Mouse (Mus musculus) gastrocnemius, adult 2 months (tissue): ENCODE measurements around the gene Cct6b. TPM values are rescaled to one million over a fixed set of nuclear protein-coding genes. Genes with fewer than 3 reads are reported as not detected.

ENCODE experiments used
- DNase-seq: peaks from one replicate; pipeline ENCODE4 v3.0.0; 2022
- H3K27ac ChIP-seq: fragments of 200-600 bp; 2 replicates; pipeline ENCODE4 v1.8.1; 2022; ENCODE audit warnings: mild to moderate bottlenecking
- H3K4me3 ChIP-seq: fragments of 200-600 bp; 2 replicates; pipeline ENCODE4 v1.8.1; 2022; ENCODE audit warnings: mild to moderate bottlenecking, moderate library complexity
- CTCF ChIP-seq: fragments of 200-600 bp; IDR thresholded peaks from 2 replicates; pipeline ENCODE4 v1.8.1; 2022; ENCODE audit warnings: antibody characterized with exemption, mild to moderate bottlenecking, moderate library complexity
- intact Hi-C: fragments of 180-260 bp; cut with DNase I; formaldehyde crosslinking; loops from one replicate; pipeline ENCODE4 v1.15.1; 2025
- long read RNA-seq, 2 experiments: library from polyadenylated mRNA; stranded (forward); transcript quantifications; one replicate each; pipeline ENCODE4 v2.0.0; 2021
- total RNA-seq, 2 experiments: library from RNA; stranded (reverse); gene quantifications; 2 replicates each; pipeline ENCODE4 v1.2.3; 2021

Cct6b gene
- under 1 TPM; 0.18 to 0.20 TPM for total RNA-seq
- long read RNA-seq, experiment 1: 0 reads
- long read RNA-seq, experiment 2: 0 reads

DNA sequence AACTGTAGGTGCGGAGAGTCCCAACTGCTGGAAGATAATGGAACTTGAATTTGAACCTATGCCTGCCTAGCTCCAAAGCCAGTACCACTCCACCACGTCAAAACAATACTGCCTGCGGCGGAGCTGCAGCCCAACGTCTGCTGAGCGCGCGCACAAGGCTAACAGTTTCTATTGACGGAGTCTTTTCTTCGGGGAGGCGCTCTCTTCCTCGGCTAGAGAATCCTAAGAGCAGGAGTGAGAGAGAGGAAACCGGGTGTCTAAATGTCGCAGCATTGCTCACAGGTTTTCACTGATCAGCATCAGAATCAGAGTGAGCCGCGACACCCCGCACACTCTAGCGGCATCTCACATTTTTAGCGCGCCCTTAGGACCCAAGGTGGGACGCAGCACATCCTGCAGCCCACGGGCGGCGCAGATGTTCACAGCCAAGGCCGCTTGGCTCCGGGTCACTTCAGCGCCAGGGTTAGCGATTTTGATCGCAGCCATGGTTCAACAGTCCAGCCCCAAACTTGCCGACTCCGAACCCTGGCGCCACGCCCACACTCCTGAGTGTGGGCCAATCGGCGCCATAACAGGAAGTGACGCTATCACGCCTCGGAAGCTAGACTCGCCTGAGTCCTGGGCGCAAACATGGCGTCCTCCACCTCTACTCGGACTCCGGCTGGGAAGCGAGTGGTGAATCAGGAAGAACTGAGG is at the start of gene Cct6b, which contains the start of gene Zfp830:
TSS of gene Cct6b (minus strand) at position 580 of the 696 bp plus-strand sequence.
TSS of gene Zfp830 (plus strand) at position 604 of the 696 bp plus-strand sequence.
- peak; percentile 93 for DNase-seq
- peak within 1 kb of the TSS; percentile 77 for H3K4me3 ChIP-seq
- H3K27ac ChIP-seq: peak within 1 kb of the TSS; percentile 92
- intact Hi-C loops: loop anchor here (1.0 to 5.0 kb wide), 3 partner anchors 17 to 128 kb away; partner anchors contain the start of genes Fndc8, Lig3, Rad51d and Rffl
- no peak for TF ChIP-seq CTCF

DNA sequence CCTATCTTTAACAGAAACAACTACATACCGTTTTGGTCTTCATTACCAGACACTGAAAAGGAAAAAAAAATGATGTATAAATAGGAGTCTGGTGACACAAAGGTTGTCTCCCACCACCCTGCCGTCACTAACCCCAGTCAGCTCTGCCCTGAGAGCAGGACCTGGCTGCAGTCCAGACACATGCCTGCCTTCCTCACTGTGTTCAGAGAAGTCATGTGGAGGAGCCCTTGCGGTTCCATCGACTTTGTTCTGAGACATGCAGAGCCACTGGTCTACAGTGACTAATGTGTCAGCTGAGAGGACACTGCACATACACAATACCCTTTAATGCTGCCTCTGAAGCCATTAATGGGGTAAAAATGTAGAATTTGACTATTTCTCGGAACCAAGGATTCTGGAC is 44.4 kb upstream of the Cct6b start:
- H3K27ac ChIP-seq: no peak overlapping the region
- no peak for TF ChIP-seq CTCF
- intact Hi-C loops: no loop called here
- H3K4me3 ChIP-seq: no peak overlapping the region
- no peak for DNase-seq

DNA sequence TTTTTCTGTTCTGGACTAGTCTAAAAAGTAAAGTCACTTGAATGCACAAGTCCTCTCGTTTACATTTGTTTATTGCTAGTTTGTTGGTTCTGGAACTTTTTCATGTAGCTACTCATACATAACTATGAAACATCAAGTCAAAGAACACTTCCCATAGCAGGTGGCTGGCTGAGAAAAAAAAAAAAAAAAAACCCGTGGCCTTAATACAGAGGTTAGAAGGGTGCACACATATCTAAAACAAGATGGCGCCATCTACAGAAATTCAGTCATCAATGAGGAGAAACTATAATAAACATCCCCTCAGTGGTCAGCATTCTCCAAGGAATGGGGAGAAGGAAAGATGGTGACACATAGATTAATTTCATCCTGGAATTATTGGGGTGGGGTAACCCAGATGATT is 43.2 kb upstream of the Cct6b start:
- TF ChIP-seq CTCF: no peak

DNA sequence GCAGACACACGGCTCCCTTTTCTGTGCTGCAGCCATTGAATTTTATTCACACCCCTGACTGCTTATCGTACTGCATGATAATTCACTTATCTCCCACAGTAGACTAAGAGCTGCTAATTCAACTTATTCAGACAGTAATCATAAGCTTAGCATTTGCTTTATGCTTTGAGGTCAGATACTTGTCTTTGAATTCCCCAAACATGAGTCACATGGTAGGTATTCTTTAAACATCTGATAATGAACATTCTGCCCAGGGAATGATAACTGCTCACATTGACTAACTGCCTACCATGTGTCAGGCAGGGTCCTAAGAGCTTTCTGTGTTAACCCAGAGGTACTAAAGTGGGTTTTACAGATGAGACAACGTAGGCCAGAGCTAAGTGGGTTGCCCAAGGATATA is 42.5 kb upstream of the Cct6b start:
- intact Hi-C loops: no loop called here
- Histone ChIP-seq H3K4me3 (no peak overlapping the region), H3K27ac (no peak overlapping the region)
- DNase-seq: no peak
- no peak for TF ChIP-seq CTCF

More for the DNA sequence above, 43.2 kb upstream of the Cct6b start:
- intact Hi-C loops: no loop called here
- Histone ChIP-seq H3K27ac (no peak overlapping the region), H3K4me3 (no peak overlapping the region)
- DNase-seq: no peak

DNA sequence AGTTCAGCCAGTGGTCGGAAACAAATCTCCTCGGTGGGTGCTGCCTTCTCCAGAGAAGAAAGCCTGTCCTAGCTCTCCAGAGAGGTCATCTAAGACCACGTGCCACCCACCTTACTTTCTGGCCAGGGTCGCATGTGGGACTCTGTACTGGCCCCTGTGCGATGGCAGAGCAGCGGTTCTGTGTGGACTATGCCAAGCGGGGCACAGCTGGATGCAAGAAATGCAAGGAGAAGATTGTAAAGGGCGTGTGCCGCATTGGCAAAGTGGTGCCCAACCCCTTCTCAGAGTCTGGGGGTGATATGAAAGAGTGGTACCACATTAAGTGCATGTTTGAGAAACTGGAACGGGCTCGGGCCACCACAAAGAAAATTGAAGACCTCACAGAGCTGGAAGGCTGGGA is 19.3 kb upstream of the Cct6b start:
- H3K4me3 ChIP-seq: no peak overlapping the region
- DNase-seq: no peak
- no peak overlapping the region for H3K27ac ChIP-seq
- TF ChIP-seq CTCF: no peak
- intact Hi-C loops: no loop called here

DNA sequence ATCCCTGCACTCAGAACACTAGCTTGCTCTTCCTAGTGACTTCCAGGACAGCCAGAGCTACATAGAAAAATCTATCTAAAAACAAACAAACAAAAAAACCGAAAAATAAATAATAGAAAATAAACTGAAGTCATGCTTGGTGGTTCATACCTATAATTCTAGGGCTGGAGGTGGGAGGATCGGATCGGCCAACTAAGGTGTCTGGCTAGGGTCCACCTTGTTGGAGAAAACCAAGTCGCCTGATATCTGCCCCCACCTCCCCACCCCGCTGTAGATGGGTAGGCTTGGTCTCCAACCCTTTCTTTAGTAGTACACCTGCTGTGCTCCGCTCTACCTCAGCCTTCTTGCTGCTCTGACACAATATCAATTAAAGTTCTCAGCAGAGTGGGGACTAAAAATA is 18.1 kb upstream of the Cct6b start:
- intact Hi-C loops: no loop called here
- H3K4me3 ChIP-seq: peak overlapping the region; percentile 92
- no peak for DNase-seq
- peak overlapping the region; percentile 99 for H3K27ac ChIP-seq
- no peak for TF ChIP-seq CTCF

DNA sequence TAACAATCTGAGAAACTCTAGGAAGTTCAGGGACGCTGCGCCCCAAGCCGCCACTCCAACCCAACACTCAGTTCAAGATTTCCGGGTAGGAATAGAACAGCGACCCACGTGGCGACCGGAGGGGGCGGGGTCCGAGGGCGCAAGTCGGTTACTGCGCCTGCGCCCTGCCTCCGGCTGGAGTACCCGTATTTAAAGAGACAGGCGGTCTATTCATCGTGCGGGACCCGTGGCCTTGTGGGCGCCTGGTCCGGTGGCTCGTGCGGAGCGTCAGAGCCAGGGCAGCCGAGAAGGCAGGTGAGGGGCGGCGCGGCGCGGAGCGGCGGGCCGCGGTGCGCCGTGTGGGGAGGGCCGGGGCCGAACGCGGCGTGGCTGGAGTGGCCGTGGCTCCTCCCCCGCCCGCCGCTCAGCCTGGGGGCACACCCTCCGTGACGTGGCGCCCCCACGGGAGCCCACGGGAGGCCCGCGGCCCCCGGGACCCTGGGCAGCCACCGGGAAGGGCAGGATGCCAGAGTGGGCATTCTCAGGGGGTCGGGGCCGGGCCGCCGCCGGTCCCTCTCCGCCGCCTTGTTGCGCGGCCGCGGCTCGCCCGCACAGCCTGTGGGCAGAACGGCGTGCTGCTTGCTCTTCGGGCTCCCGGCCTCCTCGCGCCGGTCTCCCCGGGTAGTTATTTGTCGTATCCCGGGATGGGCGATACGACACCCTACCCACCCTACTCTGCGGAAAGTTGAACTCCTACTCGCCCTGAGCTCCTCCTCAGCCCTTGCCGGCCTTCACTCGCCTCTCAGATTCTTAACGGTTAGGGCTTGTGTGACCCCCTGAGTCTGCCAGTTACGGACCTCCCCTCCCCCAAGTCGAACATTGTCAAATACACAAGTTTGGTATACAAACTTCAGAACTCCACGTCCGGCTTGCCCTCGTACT is 17.1 kb upstream of the Cct6b start, which contains the start of gene Lig3:
TSS of gene Lig3 (plus strand) at position 126 of the 921 bp plus-strand sequence.
- no peak; the same call in 1 of the 2 replicates for TF ChIP-seq CTCF
- intact Hi-C loops: loop anchor here (1.0 to 2.0 kb wide), 2 partner anchors 17 to 90 kb away; partner anchors contain the start of genes Cct6b, Rffl and Zfp830
- peak within 1 kb of the TSS; percentile 92 for H3K4me3 ChIP-seq
- DNase-seq: peak; percentile 97
- H3K27ac ChIP-seq: peak within 1 kb of the TSS; percentile 99

DNA sequence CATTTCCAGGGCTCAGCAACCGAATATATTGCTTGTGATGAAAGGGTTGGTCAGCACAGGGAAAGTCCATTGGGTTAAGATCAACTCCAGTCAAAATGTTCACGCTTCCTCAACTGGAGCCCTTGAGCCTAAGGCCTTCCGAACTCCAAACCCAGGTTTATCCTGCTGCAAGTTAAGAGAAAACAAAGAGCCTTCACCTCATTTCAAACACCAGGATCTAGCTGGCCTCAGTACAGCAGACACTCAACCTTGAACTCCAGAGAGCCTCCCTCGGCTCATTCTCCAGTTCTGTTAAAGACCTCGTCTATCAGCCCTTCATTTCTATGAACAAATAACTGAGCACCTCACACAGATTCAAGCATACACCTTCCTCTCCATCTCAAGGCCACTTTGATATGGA is 16.0 kb upstream of the Cct6b start:
- no peak for TF ChIP-seq CTCF
- intact Hi-C loops: loop anchor here (2.0 kb wide), 1 partner anchor 91 kb away; the partner anchor contains the start of gene Rffl
- H3K4me3 ChIP-seq: peak overlapping the region; percentile 92
- H3K27ac ChIP-seq: peak overlapping the region; percentile 99
- no peak for DNase-seq

DNA sequence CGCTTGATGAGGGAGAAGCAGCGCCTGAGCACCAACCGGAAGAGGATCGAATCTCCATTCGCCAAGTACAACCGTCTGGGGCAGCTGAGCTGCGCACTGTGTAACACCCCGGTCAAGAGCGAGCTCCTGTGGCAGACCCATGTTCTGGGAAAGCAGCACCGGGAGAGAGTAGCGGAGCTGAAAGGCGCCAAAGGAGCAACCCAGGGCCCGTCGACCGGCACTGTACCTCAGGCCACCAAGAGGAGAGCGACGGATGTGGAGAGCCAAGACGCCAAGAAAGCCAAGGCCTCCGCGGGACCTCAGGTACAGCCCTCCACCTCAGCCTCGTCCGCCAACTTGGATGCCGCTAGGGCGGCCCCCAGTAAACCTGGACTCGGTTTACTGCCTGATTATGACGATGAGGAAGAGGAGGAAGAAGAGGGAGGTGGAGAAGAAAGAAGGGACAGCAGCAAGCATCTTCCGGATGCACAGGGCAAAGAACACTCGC is 360 bp upstream of the Cct6b start:
- intact Hi-C loops: loop anchor here (1.0 to 5.0 kb wide), 3 partner anchors 17 to 128 kb away; partner anchors contain the start of genes Fndc8, Lig3, Rad51d and Rffl
- peak overlapping the region; percentile 92 for H3K27ac ChIP-seq
- TF ChIP-seq CTCF: no peak
- H3K4me3 ChIP-seq: peak overlapping the region; percentile 77
- no peak for DNase-seq

DNA sequence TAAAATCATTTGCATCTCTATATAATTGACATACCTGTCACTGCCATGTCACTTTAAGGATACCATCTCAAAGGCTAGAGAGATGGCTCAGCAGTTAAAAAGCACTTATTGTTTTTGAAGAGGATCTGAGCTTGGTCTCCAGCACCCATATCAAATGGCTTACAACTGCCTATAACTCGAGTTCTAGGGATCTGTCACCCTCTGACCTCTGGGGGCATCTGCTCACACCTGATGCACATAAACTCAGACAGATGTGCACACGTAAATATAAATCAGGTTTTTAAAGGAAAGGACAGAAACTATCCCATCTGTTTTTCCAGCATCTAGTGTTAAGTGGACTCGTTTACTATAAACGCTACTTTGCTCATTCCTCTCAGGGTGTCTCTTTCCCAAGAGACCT is 860 bp downstream of the Cct6b start:
- Histone ChIP-seq H3K4me3 (peak overlapping the region; percentile 77), H3K27ac (peak overlapping the region; percentile 92)
- intact Hi-C loops: loop anchor here (5.0 kb wide), 2 partner anchors 109 to 129 kb away; partner anchors contain the start of genes Fndc8, Rad51d and Rffl
- TF ChIP-seq CTCF: no peak
- no peak for DNase-seq

DNA sequence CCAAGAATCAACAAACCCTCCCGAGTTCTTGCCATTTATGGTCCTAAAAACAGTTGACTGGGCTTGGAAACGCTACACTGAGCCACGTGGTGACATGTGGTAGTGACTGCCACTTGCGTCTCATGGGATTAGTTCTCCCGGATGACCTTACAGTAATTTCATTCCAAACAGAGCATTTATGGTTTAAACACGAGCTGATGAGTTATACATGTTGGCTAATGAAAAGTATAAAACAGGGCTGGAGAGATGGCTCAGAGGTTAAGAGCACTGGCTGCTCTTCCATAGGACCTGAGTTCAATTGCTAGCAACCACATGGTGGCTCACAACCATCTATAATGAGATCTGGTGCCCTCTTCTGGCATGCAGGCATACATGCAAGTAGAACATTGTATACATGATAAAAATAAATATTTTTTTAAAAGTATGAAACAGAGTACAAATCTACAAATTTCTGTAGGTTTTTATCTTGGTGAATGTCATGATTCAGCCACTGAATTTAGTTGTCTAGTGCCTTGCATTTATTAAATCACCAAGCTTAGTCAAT is 1.8 kb downstream of the Cct6b start:
- Histone ChIP-seq H3K27ac (no peak overlapping the region), H3K4me3 (no peak overlapping the region)
- DNase-seq: no peak
- peak; percentile 39 for TF ChIP-seq CTCF
- intact Hi-C loops: loop anchor here (5.0 kb wide), 2 partner anchors 110 to 130 kb away; partner anchors contain the start of genes Fndc8, Rad51d and Rffl

DNA sequence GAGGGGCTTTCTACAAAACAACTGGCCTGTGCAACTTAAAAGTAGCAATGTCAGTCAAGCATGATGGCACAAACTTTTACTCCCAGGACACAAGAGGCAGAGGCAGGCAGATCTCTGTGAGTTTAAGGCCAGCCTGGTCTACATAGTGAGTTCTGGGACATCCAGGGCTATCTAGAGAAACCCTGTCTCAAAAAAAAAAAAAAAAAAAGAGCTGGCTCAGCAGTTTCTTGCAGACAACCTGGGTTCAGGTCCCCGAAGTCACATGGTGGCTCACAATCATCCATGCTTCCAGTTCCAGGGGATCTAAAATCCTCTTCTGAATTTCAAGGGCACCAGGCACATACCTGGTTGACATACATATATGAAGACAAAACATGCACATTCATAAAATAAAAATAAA is 8.2 kb downstream of the Cct6b start:
- intact Hi-C loops: no loop called here
- DNase-seq: no peak
- no peak overlapping the region for H3K27ac ChIP-seq
- H3K4me3 ChIP-seq: no peak overlapping the region
- no peak for TF ChIP-seq CTCF
